Mouse (Mus musculus) layer of hippocampus, adult 18-20 months (tissue): Measurements from ENCODE around the gene Nkx2-3. TPM values are rescaled to one million over a fixed set of nuclear protein-coding genes. Genes with fewer than 3 reads are reported as not detected.

Source experiments
- DNase-seq, 2 experiments: peaks; one replicate each; pipeline ENCODE4 v3.0.0; 2022; ENCODE audit warnings: low spot score in 2 of 2
- total RNA-seq, 2 experiments: library from RNA; stranded (reverse); gene quantifications; 2 replicates each; pipeline ENCODE4 v1.2.3; 2021

The Nkx2-3 gene
- total RNA-seq, 2 experiments from 2014 or later: not detected

GRCm38 (mm10) chr19:43605666-43606551 lies 6.2 kb upstream of the Nkx2-3 start:
- DNase-seq: no peak

GRCm38 (mm10) chr19:43606552-43607530 lies 5.3 kb upstream of the Nkx2-3 start:
- no peak for DNase-seq

- no peak for DNase-seq
Measured at GRCm38 (mm10) chr19:43607842-43608680, 4.1 kb upstream of the Nkx2-3 start.

GRCm38 (mm10) chr19:43608711-43609457 lies 3.2 kb upstream of the Nkx2-3 start:
- no peak for DNase-seq

DNA sequence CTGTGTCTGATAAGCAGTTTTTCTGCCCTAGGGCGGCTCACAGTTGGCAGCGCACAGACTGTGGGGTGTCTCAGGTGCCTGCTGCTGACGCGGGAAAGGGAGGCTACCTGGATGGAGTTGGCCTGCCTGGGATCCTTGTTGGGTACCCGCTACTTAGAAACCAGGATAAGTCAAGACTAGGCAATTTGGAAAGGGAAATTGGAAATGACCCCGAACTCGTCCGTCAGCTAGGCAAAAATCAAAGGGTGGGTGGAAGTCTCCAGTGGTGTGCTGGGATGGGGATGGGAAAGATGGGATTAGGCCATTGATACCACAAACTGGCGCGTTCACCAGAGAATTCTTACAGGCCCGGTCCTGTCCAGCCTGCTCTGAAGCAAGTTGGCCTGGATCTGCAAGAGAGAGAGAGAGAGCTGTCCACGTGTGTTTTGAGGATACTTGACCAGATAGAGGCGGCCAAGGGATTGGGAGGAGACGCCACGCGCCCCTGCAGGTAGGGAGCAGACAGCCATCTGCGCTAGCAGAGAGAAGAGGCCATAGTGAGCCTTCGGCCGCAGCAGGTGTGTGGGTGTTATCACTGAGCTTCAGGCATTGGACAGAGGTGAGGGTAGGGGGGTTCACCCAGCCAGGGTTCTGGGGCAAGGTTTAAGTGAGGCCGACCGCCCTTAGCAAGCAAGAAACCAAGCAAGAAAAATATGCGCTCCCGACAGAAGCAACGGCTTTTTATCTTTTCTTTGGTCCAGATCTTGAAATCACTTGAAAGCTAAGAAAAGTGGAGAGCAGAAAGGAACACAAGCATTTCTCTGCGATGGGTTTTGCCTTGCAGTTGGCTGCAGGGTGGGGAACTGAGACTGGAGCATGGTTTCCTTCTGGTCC lies 2.4 kb upstream of the Nkx2-3 start:
- DNase-seq: no peak

GRCm38 (mm10) chr19:43610341-43610848 lies 1.7 kb upstream of the Nkx2-3 start:
- DNase-seq: no peak

DNA sequence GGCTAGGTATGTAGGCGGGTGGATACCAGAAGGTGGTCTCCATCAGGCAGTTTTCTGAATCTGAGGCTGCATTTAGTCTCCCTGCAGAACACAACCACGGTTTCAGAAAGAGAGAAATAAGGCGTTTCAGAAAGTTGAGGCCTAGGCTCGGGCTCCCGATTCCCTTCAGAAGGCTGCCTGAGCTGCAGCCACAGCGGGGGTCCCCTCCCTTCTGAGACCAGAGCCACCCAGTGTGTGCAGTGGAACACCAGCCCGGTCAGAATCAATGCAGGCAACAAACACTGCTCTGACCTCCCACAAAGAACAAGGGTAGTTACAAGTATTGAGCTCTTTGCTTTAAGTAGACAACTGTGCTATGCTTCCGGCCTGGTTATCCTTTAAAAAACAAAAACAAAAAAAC lies 1.0 kb upstream of the Nkx2-3 start:
- DNase-seq: no peak

DNA sequence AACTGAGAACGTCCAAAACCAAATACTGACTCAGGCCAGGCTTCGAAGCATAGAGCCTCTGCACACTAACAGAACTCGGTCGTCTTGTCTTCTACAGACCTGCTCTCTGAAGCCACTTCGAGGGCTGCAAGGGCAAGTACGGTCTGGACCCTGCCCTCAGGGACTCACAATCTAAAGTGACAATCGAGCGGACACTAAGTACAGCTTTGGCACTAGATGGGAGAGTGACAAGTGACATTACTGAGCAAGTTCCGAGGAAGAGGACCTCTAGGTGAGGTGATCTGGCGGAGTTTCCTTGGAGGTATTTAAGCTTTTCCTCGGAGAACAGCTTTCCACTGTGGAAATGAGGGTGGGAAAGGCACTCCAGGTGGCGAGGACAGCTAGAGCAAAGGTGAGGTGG lies 564 bp upstream of the Nkx2-3 start:
- DNase-seq: no peak

DNA sequence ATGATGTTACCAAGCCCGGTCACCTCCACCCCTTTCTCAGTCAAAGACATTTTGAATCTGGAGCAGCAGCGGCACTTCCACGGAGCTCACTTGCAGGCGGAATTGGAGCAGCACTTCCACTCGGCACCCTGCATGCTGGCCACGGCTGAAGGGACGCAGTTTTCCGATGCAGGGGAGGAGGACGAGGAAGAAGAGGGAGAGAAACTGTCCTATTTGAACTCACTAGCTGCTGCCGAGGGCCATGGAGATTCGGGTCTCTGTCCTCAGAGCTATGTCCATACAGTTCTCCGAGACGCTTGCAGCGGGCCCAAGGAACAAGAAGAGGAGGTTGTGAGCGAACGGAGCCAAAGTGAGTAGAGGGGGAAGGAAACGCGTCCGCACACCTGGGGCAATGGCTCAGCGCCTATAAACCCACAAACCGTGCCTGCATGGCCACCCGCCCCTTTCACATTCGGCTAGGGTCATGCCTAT lies 411 bp downstream of the Nkx2-3 start:
- no peak for DNase-seq

DNA sequence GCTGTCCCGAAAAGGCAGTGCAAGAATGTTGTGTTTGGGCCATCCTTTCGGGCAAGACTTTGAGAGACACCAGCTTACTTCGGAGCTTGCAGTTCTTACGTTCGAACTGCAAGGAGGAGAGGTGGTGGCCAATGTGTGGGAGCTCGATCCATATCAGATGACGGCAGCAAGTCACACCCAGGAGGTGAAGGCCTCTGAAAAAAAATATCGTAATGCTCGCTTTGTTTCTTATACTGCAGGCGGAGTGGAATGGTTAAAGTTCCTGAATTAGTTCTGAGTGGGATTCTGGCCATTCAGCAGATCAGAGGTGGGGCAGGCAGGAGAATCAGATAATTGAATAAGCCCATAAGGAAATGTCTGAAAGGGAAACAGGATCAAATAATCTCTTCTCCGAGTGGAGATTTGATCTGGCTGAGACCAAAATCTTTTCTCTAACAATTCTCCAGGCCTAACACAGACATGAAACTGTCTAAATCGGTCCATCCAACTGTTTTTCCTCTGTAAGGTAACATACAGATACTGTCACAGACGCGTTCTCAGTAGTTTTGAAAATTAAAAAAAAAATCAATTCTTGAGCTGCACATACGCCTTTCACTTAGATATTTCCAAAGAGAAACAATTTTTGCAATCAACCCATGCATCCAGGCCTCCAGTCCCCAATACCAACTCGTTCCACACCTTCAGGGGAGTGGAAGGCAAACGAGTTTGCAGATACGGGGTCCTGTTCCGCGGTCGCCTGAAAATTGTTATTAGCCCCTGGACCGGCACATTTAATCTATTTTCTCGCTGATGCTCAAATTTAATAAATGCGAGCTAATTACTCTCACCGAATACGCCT lies 1.4 kb downstream of the Nkx2-3 start:
- DNase-seq: no peak

DNA sequence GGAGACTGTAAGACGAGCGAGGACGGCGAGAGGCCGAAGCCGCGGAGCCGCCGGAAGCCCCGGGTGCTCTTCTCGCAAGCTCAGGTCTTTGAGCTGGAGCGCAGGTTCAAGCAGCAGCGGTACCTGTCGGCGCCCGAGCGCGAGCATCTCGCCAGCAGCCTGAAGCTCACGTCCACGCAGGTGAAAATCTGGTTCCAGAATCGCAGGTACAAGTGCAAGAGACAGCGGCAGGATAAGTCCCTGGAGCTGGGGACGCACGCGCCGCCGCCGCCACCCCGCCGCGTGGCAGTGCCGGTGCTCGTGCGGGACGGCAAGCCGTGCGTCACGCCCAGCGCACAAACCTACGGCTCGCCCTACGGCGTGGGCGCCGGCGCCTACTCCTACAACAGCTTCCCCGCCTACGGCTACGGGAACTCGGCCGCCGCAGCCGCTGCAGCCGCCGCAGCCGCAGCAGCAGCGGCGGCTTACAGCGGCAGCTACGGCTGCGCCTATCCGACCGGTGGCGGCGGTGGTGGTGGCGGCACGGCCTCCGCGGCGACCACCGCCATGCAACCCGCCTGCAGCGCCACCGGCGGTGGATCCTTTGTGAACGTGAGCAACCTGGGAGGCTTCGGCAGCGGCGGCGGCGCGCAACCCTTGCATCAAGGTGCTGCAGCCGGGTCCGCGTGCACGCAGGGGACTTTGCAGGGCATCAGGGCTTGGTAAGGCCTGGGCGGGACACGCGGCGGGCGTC lies 2.4 kb downstream of the Nkx2-3 start:
- no peak for DNase-seq

DNA sequence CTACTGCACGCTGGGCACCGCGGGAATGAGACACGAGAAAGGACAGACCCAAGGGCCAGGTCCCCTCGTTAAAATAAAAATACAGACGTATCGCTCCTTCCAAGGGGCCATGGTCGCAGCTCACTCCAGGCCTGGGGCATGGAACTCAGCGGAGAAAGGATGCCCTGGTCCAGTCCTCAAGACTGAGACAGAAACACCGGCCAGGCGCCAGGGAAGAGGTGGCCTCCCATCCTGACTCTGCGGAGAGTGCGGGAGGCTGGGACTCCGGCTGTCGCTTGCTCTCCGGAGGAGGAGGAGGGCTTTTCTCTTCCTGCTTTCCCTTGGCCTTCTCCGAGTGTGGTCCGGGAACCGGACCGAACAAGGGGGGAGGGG lies 2.9 kb downstream of the Nkx2-3 start:
- no peak for DNase-seq

DNA sequence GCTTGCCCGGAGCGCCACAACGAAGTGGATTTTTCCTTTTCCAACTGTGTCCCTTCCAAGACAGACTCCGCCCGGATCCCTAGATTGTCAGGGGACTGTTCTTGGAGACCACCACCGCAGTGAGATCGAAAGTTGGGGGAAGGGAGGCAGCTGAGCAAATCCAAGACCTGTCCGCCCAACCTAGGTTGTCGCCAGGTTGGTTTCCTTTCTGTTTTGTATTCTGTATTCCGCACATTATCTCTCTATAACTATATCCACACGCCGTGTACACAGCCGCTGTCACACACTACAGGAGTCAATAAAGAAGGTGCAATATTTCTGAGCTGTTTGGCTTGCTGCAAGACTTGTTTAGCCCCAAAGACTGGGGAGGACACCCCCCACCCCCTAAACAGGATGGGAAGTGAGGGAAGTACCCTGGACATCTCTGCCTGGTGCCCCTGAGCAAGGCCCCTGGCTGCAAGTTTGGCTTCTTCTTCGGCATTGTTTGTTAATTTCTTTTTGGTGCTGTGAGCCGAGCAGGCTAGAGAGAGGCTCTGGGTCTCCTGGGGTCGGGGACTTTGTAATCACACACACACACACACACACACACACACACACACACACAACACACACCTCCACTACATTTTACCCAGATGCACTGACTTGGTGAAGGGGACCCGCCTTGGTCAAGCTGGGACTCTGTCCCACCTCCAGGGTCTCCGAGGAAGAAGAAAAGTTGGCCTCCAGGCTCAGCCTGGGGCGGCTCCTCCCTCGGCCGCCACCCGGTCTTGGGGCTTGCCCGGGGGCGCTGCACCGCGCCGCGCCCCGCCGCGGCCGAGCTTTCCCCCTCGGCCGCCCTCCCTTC lies 3.7 kb downstream of the Nkx2-3 start:
- DNase-seq: no peak

DNA sequence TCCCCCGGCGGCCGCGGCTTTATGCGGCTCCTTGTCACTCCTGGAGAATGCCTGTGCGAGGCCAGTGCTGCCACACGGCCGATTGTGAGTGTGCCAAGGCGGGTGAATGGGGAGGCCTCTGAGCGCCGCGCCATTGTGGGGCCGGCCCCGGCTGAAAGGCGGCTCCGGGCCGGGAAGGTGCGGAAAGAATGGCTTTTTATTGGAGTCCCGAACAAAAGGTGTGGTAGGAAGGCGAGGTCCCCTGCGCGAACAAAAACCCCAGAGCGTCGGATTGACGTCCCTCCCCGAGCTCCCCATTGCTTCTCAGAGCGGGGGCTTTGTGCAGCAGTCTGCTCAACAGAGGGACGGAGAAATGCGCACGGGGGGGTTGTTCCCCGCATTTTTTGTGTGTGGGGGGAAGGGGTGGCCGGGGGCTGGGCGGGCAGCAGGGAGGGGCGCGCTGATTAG lies 4.3 kb downstream of the Nkx2-3 start:
- no peak for DNase-seq

GRCm38 (mm10) chr19:43616889-43617288 lies 4.8 kb downstream of the Nkx2-3 start:
- DNase-seq: no peak

DNA sequence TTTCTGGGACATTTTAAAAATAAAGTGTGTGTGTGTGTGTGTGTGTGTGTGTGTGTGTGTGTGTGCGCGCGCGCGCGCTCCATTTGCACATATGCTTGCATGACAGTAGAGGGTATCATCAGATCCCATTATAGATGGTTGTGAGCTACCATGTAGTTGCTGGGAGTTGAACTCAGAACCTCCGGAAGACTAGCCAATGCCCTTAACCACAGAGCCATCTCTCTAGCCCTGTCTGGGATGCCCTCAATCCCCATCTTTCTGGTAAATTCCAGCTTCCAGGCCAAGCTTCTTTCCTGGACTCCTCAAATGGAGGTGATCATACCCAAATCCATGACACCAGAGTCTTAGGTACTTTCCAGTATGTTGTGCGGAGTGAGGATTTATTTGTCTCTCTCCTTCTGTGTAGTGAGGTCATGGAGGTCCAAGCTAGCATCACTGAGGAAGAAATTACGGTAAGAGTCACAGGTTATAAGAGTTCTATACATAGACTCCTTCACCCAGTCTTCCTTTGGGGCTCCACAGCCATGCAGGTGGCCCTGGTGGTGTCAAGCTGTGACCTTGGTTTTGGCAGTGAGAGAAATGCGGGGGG lies 5.7 kb downstream of the Nkx2-3 start:
- no peak for DNase-seq
